Mouse (Mus musculus) Patski (cell line): ENCODE data around the gene Gse1. TPM values are rescaled to one million over a fixed set of nuclear protein-coding genes. Genes with fewer than 3 reads are reported as not detected.

Source experiments
- ATAC-seq: fragments of 100-300 bp; one replicate; pipeline ENCODE4 v1.8.0; 2021
- CTCF ChIA-PET: fragments of 350-600 bp; sonication (Branson Sonifier 250); formaldehyde crosslinking; loops from one replicate; lab custom pipeline; 2022; ENCODE audit warnings: inconsistent platforms; lab: Charles Lee
- POLR2A ChIA-PET: fragments of 350-600 bp; sonication (Branson Sonifier 250); formaldehyde crosslinking; loops from one replicate; lab custom pipeline; 2022; ENCODE audit warnings: antibody characterized with exemption, inconsistent platforms; lab: Charles Lee
- DNase-seq: peaks from one replicate; pipeline ENCODE4 v3.0.0-alpha.2; 2011; ENCODE audit warnings: low read depth, low spot score
- H3K27me3 ChIP-seq: fragments of 371-371 bp; one replicate; pipeline ENCODE4 v1.5.1; 2021
- CTCF ChIP-seq: fragments of 100-300 bp; IDR thresholded peaks from one replicate; pipeline ENCODE4 v1.5.1; 2021
- in situ Hi-C: fragments of 300-500 bp; cut with MboI; formaldehyde crosslinking; loops from 3 replicates; pipeline ENCODE4 v1.11.1; 2018; ENCODE audit warnings: low pct_unique_long_range_greater_than_20kb, mixed read lengths
- polyA plus RNA-seq: library from polyadenylated mRNA; unstranded; gene quantifications from one replicate; pipeline ENCODE4 v1.2.3, GENCODE M21; 2021

The Gse1 gene
- polyA plus RNA-seq, 1 experiment from 2014 or later: 19.8 TPM

DNA sequence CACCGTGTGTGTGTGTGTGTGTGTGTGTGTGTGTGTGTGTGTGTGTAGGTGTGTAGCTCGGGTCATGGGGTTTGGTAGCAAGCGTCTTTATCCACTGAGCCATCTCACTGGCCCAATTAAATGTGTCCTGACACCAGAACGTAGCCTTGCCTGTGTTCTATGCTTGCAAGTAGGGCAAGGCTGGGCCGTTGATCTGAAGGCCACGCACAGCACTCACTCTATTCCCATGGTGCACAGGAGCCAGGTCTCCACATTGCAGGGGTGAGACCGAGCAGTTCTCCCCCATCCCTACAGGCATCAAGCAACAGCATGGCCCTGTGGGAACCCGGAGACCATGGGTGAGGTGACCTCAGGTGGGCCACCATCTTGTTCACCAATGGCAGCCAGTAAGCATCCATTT lies 194.0 kb downstream of the Gse1 start:
- in situ Hi-C loops: no loop called here
- TF ChIP-seq CTCF: no peak
- no peaks in the 10 kb centered on the region for H3K27me3 ChIP-seq
- ChIA-PET CTCF (no interaction called here), POLR2A (interaction anchor here (0.6 kb wide), 1 partner anchor 113 kb away, joined by 4 read pairs; no protein-coding TSS in a partner anchor)
- ATAC-seq (no peak), DNase-seq (no peak)

GRCm38 (mm10) chr8:120423576-120423975 lies 195.3 kb downstream of the Gse1 start:
- in situ Hi-C loops: no loop called here
- ATAC-seq: no peak
- ChIA-PET CTCF (no interaction called here), POLR2A (interaction anchor here (0.6 to 0.7 kb wide), 2 partner anchors 63 to 65 kb away, joined by 3 to 4 read pairs; no protein-coding TSS in a partner anchor)
- H3K27me3 ChIP-seq: no peaks in the 10 kb centered on the region
- no peak for TF ChIP-seq CTCF
- DNase-seq: no peak

DNA sequence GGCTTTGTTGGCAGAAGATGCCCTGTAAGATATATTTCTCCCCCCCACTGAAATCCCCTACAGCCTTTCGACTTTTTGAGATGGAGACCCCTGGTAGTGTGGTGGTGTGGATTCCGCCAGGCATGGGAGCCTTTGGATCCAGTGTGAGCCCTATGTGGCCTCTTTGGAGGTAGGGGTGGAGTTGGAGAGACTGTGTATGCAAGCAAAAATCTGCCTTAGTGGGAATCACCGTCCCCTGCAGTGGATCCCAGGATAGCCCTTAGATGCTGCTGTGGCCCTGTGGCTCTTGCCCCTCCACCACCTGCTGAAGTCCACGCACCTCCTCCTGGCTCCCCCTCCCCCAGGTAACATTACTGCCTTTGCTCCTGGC lies 196.6 kb downstream of the Gse1 start:
- no peak for TF ChIP-seq CTCF
- no peak for DNase-seq
- in situ Hi-C loops: no loop called here
- POLR2A ChIA-PET: no interaction called here
- CTCF ChIA-PET: no interaction called here
- no peak for ATAC-seq
- H3K27me3 ChIP-seq: no peaks in the 10 kb centered on the region

GRCm38 (mm10) chr8:120425199-120425941 lies 197.1 kb downstream of the Gse1 start:
- DNase-seq (no peak), ATAC-seq (no peak)
- H3K27me3 ChIP-seq: no peaks in the 10 kb centered on the region
- ChIA-PET CTCF (no interaction called here), POLR2A (interaction anchor here (0.6 kb wide), 1 partner anchor 118 kb away, joined by 3 read pairs; no protein-coding TSS in a partner anchor)
- no peak for TF ChIP-seq CTCF
- in situ Hi-C loops: no loop called here

DNA sequence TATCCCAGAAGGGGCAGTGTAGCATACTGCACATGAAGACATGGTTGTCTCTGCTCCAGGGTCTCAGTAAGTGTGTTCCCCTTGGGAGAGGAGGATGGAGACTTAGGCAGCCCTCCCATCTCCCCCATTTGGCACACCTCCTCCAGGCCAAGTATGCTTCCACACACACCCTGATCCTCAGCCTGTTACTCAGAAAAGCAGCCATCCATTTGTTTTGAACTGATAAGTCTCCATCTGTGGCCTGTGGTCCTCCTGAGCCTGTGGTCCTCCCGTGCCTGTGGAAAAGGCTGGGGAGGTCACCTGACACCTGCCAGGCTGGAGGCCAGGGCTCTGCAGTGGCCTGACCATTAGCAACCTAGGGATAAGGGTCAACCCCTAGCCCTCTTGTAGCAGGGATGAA lies 197.8 kb downstream of the Gse1 start:
- TF ChIP-seq CTCF: no peak
- no peak for ATAC-seq
- POLR2A ChIA-PET: no interaction called here
- no peak for DNase-seq
- CTCF ChIA-PET: interaction anchor here (1.6 kb wide), 1 partner anchor 11 kb away, joined by 4 read pairs; no protein-coding TSS in a partner anchor
- in situ Hi-C loops: no loop called here
- H3K27me3 ChIP-seq: no peaks in the 10 kb centered on the region

DNA sequence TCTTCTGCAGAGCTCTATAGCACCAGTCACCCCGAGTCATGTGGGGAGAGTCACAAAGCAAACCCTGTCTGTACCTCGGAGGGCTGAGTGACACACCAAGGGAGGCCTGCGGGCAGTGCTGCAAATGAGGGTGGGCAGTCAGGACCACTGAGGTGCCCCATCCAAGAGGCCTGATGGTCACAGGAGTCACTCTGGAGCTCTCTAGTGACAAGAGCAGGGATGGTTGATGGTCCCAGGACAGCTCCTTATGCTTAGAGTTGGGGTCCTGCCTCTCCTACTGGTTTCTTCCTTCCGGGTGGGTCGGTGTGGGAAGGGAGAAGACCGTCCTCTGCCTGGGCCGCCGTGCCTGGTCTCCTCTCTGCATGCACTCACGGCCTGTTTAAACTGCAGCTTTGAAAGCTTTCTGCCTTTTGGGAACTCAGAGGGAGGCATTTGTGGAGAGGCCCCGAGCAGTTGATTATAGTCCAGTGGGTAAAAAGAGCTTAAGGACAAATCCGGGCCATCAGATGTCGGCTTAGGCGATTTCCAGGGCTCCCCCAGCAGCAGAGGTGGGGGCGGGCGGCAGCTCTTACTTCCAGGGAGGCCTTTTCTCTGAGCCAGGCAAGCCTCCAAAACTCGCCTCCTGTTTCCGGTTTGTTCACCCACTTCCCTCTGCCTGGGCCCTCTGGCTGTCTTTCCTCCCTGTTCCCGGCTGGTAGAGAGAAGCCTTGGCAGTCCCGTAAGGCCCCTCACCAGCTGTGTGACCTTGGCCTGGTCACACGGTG lies 198.5 kb downstream of the Gse1 start:
- in situ Hi-C loops: no loop called here
- DNase-seq (no peak), ATAC-seq (no peak)
- TF ChIP-seq CTCF: no peak
- CTCF ChIA-PET: interaction anchor here (1.6 kb wide), 1 partner anchor 12 kb away, joined by 4 read pairs; no protein-coding TSS in a partner anchor
- H3K27me3 ChIP-seq: no peaks in the 10 kb centered on the region
- POLR2A ChIA-PET: no interaction called here

DNA sequence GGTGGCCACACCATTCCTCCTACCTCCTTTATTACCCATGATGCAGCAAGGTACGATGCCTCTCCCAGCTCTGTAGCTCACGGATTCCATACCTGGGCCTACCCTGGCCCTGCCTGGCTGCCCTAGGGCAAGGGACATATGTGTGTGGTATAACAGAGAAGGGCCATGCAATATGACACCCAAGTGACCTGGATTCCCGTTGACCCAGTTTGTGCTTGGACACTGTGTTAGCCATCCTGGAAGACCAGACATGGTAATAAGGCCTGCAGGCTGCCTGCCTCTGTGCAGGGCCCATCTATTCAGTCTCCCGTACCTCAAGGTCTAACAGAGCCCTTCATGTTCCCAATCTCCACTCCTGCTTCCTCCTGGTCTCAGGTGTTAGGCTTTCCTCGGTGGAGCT lies 200.2 kb downstream of the Gse1 start:
- H3K27me3 ChIP-seq: no peaks in the 10 kb centered on the region
- in situ Hi-C loops: no loop called here
- TF ChIP-seq CTCF: no peak
- POLR2A ChIA-PET: interaction anchor here (0.6 kb wide), 3 partner anchors 12 to 1506 kb away, joined by 3 to 8 read pairs (median 8); no protein-coding TSS in a partner anchor
- no peak for ATAC-seq
- DNase-seq: no peak
- CTCF ChIA-PET: no interaction called here

GRCm38 (mm10) chr8:120429116-120429515 lies 200.9 kb downstream of the Gse1 start:
- TF ChIP-seq CTCF: no peak
- DNase-seq (no peak), ATAC-seq (no peak)
- in situ Hi-C loops: no loop called here
- CTCF ChIA-PET: no interaction called here
- no peaks in the 10 kb centered on the region for H3K27me3 ChIP-seq
- POLR2A ChIA-PET: interaction anchor here (0.6 kb wide), 2 partner anchors 318 to 1506 kb away, joined by 3 to 8 read pairs; no protein-coding TSS in a partner anchor

- in situ Hi-C loops: no loop called here
- H3K27me3 ChIP-seq: no peaks in the 10 kb centered on the region
- ChIA-PET CTCF (no interaction called here), POLR2A (no interaction called here)
- no peak for DNase-seq
- ATAC-seq: no peak
- TF ChIP-seq CTCF: no peak
These were observed 202.8 kb downstream of the Gse1 start for GRCm38 (mm10) chr8:120431042-120431441.

DNA sequence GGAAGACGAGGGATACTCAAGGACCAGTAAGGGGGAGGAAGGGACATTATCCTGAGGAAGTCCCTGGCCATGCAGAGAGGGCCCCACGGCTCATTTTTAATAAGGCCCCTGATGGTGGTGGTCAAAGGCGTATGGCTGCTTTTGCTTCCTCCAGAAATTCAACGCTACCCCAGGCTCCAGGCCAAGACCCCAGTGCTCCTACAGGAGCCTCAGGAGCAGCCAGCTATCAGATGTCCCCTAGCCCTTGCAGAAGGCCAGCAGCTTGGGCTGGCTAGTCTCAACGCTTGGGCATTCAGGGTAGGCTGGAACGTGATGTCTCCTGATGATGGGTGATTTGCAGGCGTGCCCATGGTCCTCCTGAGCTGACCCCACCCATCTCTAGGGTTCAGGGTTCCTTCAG lies 204.2 kb downstream of the Gse1 start:
- POLR2A ChIA-PET: no interaction called here

DNA sequence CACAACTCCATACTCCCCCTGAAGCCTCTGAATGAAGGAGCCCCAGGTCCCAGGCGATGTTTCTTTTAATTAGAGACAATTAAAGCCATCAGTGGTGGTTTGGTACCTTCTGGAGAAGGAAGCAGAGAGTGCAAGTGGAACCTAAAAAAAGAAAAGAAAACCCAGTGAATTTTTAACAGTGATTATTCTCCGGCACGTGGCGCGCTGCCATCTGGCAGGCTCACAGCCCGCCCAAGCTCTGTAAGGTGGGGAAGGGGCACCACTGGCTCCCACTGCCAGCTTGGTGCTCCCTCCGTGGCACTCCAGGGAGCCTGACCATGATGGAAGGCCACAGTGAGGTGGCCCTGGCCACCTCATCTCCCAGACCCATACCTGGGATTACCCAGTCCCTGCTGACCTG lies 204.9 kb downstream of the Gse1 start:
- CTCF ChIA-PET: interaction anchor here (1.0 kb wide), 1 partner anchor 17 kb away, joined by 3 read pairs; no protein-coding TSS in a partner anchor

More for the DNA sequence above, 204.2 kb downstream of the Gse1 start:
- DNase-seq (no peak), ATAC-seq (no peak)
- in situ Hi-C loops: no loop called here
- no peaks in the 10 kb centered on the region for H3K27me3 ChIP-seq
- no peak for TF ChIP-seq CTCF
- CTCF ChIA-PET: interaction anchor here (1.0 kb wide), 1 partner anchor 17 kb away, joined by 3 read pairs; no protein-coding TSS in a partner anchor

More for the DNA sequence above, 204.9 kb downstream of the Gse1 start:
- H3K27me3 ChIP-seq: no peaks in the 10 kb centered on the region
- POLR2A ChIA-PET: no interaction called here
- ATAC-seq (no peak), DNase-seq (no peak)
- TF ChIP-seq CTCF: no peak
- in situ Hi-C loops: no loop called here
